In genomic region chr2:28895876-28896275, GRCm38 (mm10) we compare ENCODE assay signal across 30 mouse cellular contexts. TPM values are rescaled to one million over a fixed set of nuclear protein-coding genes. Genes with fewer than 3 reads are reported as not detected.
DNase-seq lines count a peak whose midpoint lies in the region; ATAC-seq and TF ChIP-seq lines count a peak whose summit lies in the region.
"Had no signal": no experiment of that assay in that cellular context is flagged by ENCODE, and none has a peak within 500 bp of the region (broad histone marks: within the 10 kb centered on the region; RNA-seq: fewer than 3 reads in every experiment).

No protein-coding gene starts in this region.

- H3K9ac ChIP-seq in limb, embryonic 14.5 days (ENCODE audit: low read depth, low read length, severe bottlenecking), result no peak overlapping the region
- H3K9ac ChIP-seq in lung, embryonic 16.5 days (ENCODE audit: low read length), result no peak overlapping the region
- H3K9ac ChIP-seq: embryonic facial prominence, embryonic 13.5 days; embryonic facial prominence, embryonic 15.5 days; forebrain, embryonic 13.5 days; forebrain, embryonic 15.5 days; forebrain, postnatal 0 days had no signal

- no peaks in the 10 kb centered on the region for H3K9me3 ChIP-seq in limb, embryonic 14.5 days (ENCODE audit: control insufficient read depth, low read length)
- no peaks in the 10 kb centered on the region for H3K9me3 ChIP-seq in limb, embryonic 10.5 days (replicated peaks)
- H3K9me3 ChIP-seq in lung, embryonic 16.5 days (ENCODE audit: control insufficient read depth, low read length), result no peaks in the 10 kb centered on the region
- H3K9me3 ChIP-seq: embryonic facial prominence, embryonic 13.5 days; embryonic facial prominence, embryonic 15.5 days; forebrain, embryonic 13.5 days; forebrain, embryonic 15.5 days; G1E had no signal

- H3K27ac ChIP-seq in limb, embryonic 14.5 days (replicated peaks; ENCODE audit: low read depth, low read length), result no peak overlapping the region
- no peak overlapping the region for H3K27ac ChIP-seq in limb, embryonic 10.5 days
- H3K27ac ChIP-seq in lung, embryonic 16.5 days (ENCODE audit: low read length), result no peak overlapping the region
- H3K27ac ChIP-seq: embryonic facial prominence, embryonic 13.5 days; embryonic facial prominence, embryonic 15.5 days; forebrain, embryonic 13.5 days; forebrain, embryonic 15.5 days had no signal

- no peaks in the 10 kb centered on the region for H3K27me3 ChIP-seq in limb, embryonic 14.5 days (ENCODE audit: control insufficient read depth, insufficient read depth, low read length)
- H3K27me3 ChIP-seq in limb, embryonic 10.5 days (ENCODE audit: low read depth, poor library complexity, severe bottlenecking), result no peaks in the 10 kb centered on the region
- H3K27me3 ChIP-seq in lung, embryonic 16.5 days (ENCODE audit: control insufficient read depth, insufficient read depth, low read depth, low read length), result no peaks in the 10 kb centered on the region
- H3K27me3 ChIP-seq: CH12.LX; embryonic facial prominence, embryonic 13.5 days; embryonic facial prominence, embryonic 15.5 days; forebrain, embryonic 15.5 days; Patski had no signal

- peak; percentile 12 for DNase-seq in limb, embryonic 14.5 days (ENCODE audit: low spot score)
- no peak for DNase-seq in limb, embryonic 10.5 days (ENCODE audit: low spot score)
- no peak for DNase-seq in lung, adult 18-20 months
- DNase-seq in fat pad, adult 2 months (ENCODE audit: extremely low read depth, low read depth, low spot score), result peak; percentile 1
- DNase-seq in lung, postnatal 25 days (ENCODE audit: low spot score), result peak; percentile 8
- DNase-seq in retina, embryonic 14.5 days (ENCODE audit: low spot score), result no peak
- DNase-seq: adrenal gland, adult 8-10 months; adrenal gland, postnatal 14 days; adrenal gland, postnatal 36 days; B cell, adult 2 months; cerebellum, adult 11 months; cerebellum, adult 18-20 months; cerebellum, adult 8-10 months; cerebellum, adult 9-11 months; cerebellum, postnatal 14 days; cerebellum, postnatal 36 days; embryo, embryonic 11 days; forebrain, postnatal 0 days had no signal

- H3K4me3 ChIP-seq in limb, embryonic 14.5 days (replicated peaks; ENCODE audit: low read length), result no peak overlapping the region
- H3K4me3 ChIP-seq in limb, embryonic 10.5 days, result no peak overlapping the region
- H3K4me3 ChIP-seq in lung, embryonic 16.5 days (ENCODE audit: low read length), result no peak overlapping the region
- H3K4me3 ChIP-seq: embryonic facial prominence, embryonic 13.5 days; embryonic facial prominence, embryonic 15.5 days; erythroblast, embryonic 14.5 days; forebrain, embryonic 13.5 days; forebrain, embryonic 15.5 days had no signal

- no peaks in the 10 kb centered on the region for H3K4me1 ChIP-seq in limb, embryonic 14.5 days (ENCODE audit: control insufficient read depth, insufficient read depth, low read length)
- no peaks in the 10 kb centered on the region for H3K4me1 ChIP-seq in limb, embryonic 10.5 days
- no peaks in the 10 kb centered on the region for H3K4me1 ChIP-seq in lung, embryonic 16.5 days (replicated peaks; ENCODE audit: control insufficient read depth, insufficient read depth, low read length)
- H3K4me1 ChIP-seq: embryonic facial prominence, embryonic 13.5 days; embryonic facial prominence, embryonic 15.5 days; forebrain, embryonic 15.5 days had no signal

- H3K36me3 ChIP-seq in limb, embryonic 14.5 days (ENCODE audit: control insufficient read depth, insufficient read depth, low read length), result peaks cover 62% of the 10 kb centered on the region
- peaks cover 92% of the 10 kb centered on the region for H3K36me3 ChIP-seq in limb, embryonic 10.5 days
- peaks cover 9% of the 10 kb centered on the region for H3K36me3 ChIP-seq in lung, embryonic 16.5 days (ENCODE audit: control insufficient read depth, insufficient read depth, low read length)

- WGBS in limb, embryonic 14.5 days, result 61% methylated on average over 7 of the region's 7 CpGs
- 93% methylated on average over 7 of the region's 7 CpGs for WGBS in limb, embryonic 10.5 days
- WGBS in lung, embryonic 16.5 days, result 53% methylated on average over 7 of the region's 7 CpGs

- H3K4me2 ChIP-seq in limb, embryonic 14.5 days (replicated peaks; ENCODE audit: low read depth, low read length, severe bottlenecking), result no peak overlapping the region
- no peak overlapping the region for H3K4me2 ChIP-seq in lung, embryonic 16.5 days (ENCODE audit: low read depth, low read length)
- H3K4me2 ChIP-seq: embryonic facial prominence, embryonic 13.5 days; embryonic facial prominence, embryonic 15.5 days; forebrain, embryonic 13.5 days; forebrain, embryonic 15.5 days had no signal

- no peak for TF ChIP-seq POLR2A in limb, embryonic 14.5 days (IDR thresholded peaks at IDR 0.05; ENCODE audit: borderline replicate concordance, extremely low read depth, insufficient read depth, insufficient read length)

- ATAC-seq in limb, embryonic 14.5 days (ENCODE audit: low FRiP score, low read depth), result no peak
- ATAC-seq in lung, embryonic 16.5 days (ENCODE audit: low read depth), result peak; percentile 43; the same call in 1 of the 2 replicates
- no peak for ATAC-seq in cerebellum, adult (ENCODE audit: insufficient number of reproducible peaks, low FRiP score, low TSS enrichment)
- ATAC-seq: activated CD4-positive, CD25-positive, alpha-beta regulatory T cell, adult 4 months; CD4-positive, CD25-positive, alpha-beta regulatory T cell, adult 4 months; forebrain, embryonic 13.5 days; forebrain, embryonic 15.5 days; forebrain, postnatal 0 days; Patski had no signal

RNA-seq across cellular contexts. Expression of gene Barhl1, which starts 20.6 kb away (rescaled TPM):
- 0.13 and 0.54 TPM in 2 replicates for polyA plus RNA-seq in limb, embryonic 14.5 days (2012; rRNA removed)
- not detected in 2 replicates for polyA plus RNA-seq in limb, embryonic 14.5 days (2014; fragmentation: Nextera tagmentation; extraction: Ambion mirVana)
- not detected in 2 replicates for polyA plus RNA-seq in limb, embryonic 10.5 days (2016; fragmentation: Nextera tagmentation; extraction: Ambion mirVana)
- 0.28 TPM in 1 of 2 replicates, not detected in the other for polyA plus RNA-seq in lung, embryonic 16.5 days (2015; fragmentation: Nextera tagmentation; extraction: Ambion mirVana)
- polyA plus RNA-seq: activated CD4-positive, CD25-positive, alpha-beta regulatory T cell, adult 4 months; CD4-positive, CD25-positive, alpha-beta regulatory T cell, adult 4 months; embryonic facial prominence, embryonic 13.5 days; embryonic facial prominence, embryonic 15.5 days; erythroblast, embryonic 14.5 days had no signal

RNA-seq across cellular contexts. Expression of gene Ddx31, which starts 55.7 kb away (rescaled TPM):
- 12.9 and 13.1 TPM in 2 replicates for polyA plus RNA-seq in limb, embryonic 14.5 days (2012; rRNA removed)
- polyA plus RNA-seq in limb, embryonic 14.5 days (2014; fragmentation: Nextera tagmentation; extraction: Ambion mirVana), result 13.3 and 15.1 TPM in 2 replicates
- 23.5 and 23.6 TPM in 2 replicates for polyA plus RNA-seq in limb, embryonic 10.5 days (2016; fragmentation: Nextera tagmentation; extraction: Ambion mirVana)
- 13.2 and 15.8 TPM in 2 replicates for polyA plus RNA-seq in lung, embryonic 16.5 days (2015; fragmentation: Nextera tagmentation; extraction: Ambion mirVana)

RNA-seq across cellular contexts. Expression of gene Gtf3c4, which starts 55.7 kb away (rescaled TPM):
- polyA plus RNA-seq in limb, embryonic 14.5 days (2012; rRNA removed), result 15.6 and 16.2 TPM in 2 replicates
- polyA plus RNA-seq in limb, embryonic 14.5 days (2014; fragmentation: Nextera tagmentation; extraction: Ambion mirVana), result 20.9 and 23.7 TPM in 2 replicates
- polyA plus RNA-seq in limb, embryonic 10.5 days (2016; fragmentation: Nextera tagmentation; extraction: Ambion mirVana), result 23.5 and 27.1 TPM in 2 replicates
- polyA plus RNA-seq in lung, embryonic 16.5 days (2015; fragmentation: Nextera tagmentation; extraction: Ambion mirVana), result 11.4 and 13.2 TPM in 2 replicates

Comparison
In these comparisons a context has a peak if more than half of its experiments do, and no peak if none do; other contexts are left out.
1. DNase-seq: peak in limb, embryonic 14.5 days (single experiment), fat pad, adult 2 months (single experiment) and lung, postnatal 25 days (single experiment); none in limb, embryonic 10.5 days (single experiment), lung, adult 18-20 months (0 of 2) and retina, embryonic 14.5 days (single experiment).